Mouse (Mus musculus) 3134 (cell line): ENCODE data around the gene Actl6b.

Experiments
- DNase-seq: peaks from one replicate; pipeline ENCODE4 v3.0.0-alpha.2; 2011; ENCODE audit warnings: low spot score; ENCODE audit not compliant: insufficient read length; ENCODE audit errors: extremely low read depth

Actl6b gene

DNA sequence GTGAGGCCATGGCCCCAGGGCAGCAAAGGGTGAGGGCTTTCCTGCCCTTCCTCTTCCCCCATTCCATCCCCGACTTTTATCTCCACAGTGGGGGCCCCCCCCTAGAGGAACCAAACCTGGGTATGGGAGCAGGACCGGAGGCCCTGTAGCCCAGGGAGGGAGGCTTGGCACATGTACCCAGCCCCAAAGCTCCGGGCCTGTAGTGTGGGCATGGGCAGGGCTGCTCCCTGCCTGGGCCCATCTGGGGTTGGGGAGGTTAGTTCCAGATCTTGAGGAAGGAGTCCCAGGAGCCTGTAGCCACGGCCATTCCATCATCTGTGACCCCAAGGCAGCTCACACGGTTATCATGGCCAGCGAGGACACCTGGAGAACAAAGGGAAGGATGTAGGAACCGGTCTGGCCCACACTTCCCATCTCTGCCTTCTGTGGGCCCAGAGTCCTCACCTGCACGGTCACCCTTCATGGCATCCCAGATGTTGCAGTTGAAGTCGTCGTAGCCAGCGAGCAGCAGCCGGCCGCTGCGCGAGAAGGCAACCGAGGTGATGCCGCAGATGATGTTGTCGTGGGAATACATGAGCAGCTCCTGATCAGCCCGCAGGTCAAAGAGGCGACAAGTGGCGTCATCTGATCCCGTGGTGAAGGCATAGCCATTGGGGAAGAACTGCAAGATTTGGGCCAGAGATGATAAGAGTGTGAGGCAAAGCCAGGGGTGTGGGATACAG is 24.9 kb upstream of the Actl6b start:
- DNase-seq: no peak

DNA sequence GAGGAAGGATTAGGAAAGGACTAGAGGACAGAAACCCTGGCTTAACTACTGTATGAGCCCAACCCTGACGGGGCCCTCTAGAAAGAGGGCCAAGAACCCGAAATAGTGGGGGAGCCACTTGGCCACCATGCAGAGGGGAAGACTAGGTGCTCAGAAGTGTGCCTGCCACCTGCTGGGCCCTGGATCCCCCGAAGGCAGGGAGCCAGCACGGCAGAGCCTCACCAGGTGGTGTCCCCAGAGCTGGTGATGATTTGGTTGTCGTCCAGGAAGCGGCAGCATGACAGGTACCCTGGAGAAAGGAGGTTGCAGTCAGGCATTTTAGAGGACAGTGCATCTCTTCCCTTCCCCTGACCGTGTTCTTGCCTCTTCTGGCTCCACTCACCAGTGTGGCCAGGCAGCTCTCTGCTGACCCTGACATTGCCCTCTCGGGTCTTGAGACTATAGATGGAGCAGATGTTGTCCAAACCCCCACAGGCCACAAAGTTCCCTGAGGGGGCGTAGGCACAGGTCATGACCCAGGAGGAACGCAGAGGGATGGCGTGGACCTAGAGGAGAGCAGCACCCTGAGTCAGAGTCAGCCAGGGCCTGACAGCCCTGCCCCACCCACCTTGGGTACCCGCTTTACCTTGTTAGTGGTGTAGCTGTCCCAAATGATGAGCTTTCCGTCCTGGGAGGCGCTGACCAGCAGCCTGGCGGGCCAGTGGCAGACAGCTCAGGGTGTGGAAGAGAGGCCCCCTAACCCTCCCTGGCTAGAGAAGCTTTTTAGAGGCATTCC is 23.9 kb upstream of the Actl6b start:
- no peak for DNase-seq

DNA sequence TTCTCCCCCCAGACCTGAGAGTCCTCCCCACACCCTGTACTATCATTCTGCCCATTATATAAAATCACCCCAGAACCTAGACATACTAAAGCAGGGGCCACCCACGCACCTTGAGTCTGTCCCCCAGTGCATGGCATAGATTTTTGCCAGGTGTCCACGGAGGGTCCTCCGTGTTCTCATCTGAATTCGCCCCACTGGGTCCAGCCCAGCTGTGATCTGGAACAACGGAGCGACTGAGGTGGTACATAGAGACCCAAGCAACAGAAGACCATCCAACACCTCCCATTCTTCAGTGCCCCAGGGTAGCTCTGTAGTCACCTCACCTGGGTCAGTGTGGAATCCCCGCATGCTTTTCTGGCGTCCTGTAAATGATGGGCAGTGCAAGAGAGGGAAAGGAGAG is 23.2 kb upstream of the Actl6b start:
- DNase-seq: no peak

DNA sequence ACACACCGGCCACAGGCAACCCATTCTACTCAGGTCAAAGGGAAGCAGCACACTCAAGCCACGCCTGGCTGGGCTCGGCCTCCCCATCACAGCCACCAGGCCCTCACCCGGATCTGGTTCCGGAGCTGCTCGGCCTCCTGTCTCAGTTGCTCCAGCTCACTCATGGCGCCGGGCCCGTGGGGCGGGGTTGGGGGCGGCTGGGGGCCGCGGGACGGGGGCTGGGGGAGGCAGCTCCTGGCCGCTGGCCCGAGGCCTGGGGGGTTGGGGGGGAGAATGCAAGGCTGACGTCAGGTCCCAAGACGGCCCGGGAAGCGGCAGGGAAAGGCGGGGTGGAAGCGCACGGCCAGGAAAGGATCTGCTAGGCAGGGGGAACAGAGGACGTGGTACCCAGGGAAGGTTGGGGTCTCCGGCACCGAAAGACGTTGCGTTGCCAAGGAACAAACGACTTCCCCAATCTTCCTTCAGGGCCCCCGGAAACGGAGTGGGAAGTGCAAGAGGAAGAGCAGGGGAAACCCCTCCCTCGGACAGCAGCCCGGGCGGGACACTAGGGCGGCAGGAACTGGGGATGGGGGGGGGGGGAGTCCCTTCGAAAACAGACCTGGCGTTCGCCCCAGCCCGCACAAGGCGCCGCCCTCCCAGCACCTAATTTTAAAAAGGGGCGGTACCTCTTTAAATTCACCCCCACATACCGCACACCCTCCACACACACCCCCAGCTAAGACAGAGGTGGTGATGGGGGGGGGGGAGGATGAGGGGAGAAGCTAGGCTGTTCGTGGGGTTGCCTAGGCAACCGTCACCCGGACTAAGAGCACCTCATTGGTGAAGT is 22.5 kb upstream of the Actl6b start:
- DNase-seq: peak; percentile 80

DNA sequence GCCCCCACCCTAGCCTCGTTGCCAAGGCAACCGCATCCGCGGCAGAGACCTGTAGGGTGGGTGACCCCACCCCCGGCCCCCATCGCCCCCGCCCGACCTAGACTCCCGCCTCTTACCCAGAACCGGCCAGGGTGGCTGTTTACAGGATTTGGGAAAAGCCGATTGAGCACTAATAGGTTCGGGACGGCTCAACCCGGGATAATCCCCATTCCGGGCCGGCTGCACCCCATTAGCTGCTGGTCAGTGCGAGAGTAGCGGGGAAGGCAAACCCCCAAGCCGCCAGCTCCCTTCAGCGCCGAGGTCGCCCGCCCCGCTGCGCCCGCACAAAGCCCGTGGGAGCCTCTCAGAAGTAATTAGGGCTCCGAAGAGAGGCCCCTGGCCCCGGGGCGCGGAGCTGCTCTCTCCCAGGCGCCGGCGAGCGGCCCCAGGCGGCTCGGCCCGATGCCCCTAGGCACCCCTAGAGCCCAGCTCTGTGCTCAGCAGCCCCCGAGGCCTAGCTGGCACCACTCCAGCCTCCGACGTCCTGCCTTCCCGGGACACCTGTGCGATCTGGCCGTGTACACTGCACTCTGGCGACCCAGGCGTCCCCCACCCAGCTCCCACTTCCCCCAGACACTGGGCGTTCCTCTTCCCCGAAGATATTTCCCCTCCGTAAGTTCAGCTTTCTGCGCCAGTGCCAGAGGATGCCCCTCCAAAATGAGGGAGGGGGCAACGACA is 21.7 kb upstream of the Actl6b start:
- DNase-seq: peak; percentile 60

DNA sequence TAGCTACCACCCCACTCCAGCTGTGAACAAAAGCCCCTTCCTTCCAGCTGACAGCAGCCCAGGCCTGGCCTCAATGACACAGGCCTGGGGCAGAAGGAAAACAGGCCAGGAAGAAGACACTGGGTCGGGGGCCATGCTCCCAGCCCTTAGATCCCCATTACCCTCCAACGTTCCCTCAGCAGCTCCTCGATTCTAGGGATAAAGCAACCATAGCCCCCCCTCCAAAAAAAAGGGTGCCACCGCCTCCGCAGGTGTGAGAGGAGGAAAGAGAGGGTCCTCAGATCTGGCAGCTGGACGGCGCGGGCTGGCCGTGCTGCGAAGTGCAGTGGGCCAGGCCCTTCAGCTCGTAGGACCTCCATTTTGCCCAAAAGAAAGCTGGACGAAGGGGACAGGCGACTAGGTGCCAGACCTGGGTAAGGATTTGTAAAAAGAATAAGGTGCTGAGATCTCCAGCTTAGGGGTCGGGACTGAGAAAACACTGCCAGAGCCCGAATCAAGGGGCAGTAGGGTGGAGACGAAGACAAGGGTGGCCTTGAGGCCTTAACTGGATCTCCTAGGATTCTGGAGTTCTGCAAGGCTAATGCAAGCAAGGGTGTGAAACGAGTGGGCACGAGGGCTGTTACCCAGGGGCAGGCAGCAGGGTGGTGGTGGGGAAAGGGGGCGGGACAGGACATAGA is 21.0 kb upstream of the Actl6b start:
- no peak for DNase-seq

DNA sequence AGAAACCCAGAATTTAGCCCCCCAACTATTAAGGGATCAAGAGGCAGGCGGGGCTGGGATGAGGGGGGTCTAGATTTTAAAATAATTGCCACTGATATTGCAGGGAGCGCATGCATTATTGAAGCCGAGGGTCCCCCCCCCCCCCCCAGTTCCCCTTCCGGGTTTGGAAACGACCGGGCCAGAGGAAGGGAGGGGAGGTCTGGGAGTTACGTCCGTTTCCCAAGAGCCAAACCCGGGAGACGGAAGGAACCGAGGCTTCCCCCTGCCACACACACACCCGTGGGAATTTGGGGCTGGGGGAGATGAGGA is 20.6 kb upstream of the Actl6b start:
- no peak for DNase-seq

DNA sequence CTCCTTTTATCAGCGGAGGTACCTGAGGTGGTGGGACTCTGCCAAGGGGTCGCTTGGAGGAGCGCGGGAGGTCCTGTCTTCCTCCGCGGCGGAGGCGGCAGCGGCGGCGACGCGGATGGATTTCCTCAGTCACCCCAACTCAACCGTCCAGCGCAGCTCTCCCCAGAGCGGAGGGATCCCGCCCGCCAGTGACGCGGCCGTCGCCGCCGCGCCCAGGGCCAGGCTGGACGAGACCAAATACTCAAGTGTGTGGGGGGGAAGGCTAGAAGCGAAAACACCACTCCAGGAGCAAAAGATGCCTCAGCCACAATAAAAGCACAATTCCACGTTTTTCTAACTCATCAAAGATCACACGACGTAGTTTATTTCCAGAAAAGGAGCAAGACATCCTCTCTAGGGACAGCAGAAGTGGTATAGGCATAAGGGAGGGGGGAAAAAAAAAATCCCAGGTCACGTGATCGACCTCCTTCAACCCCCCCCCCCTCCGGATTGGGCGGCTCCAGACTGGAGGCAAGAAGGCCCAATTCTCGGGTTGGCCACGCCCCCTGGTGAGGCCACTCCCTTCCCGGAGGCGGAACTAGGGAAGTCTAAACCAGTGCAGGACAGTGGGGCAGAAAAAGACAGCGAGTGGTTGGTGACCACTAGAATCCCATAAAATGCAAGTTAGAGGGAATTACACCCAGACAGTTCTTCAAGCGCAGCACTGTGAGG is 20.0 kb upstream of the Actl6b start, which contains the start of the genes Epo and Gnb2:
Gene Epo (minus strand): TSS at position 126 of the 711 bp plus-strand sequence.
Gene Gnb2 (minus strand): TSS at position 394 of the 711 bp plus-strand sequence.
- peak; percentile 98 for DNase-seq

DNA sequence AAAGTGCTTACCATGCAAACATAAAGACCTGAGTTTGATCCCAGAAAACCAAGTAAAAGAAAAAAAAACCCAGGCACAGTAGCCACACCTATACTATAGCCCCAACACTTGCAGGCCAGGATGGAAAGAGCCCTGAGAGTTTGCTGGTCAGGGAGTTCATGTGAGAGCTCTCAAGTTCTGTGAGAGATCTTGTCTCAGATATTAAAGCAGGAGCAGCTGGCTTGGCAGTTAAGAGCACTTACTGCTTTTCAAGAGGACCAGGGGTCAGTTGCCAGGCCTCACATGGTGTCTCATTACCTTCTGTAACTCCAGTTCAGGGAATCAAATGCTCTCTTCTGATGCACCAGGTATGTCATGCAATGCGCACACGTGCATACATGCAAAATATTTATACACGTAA is 18.6 kb upstream of the Actl6b start:
- DNase-seq: no peak

DNA sequence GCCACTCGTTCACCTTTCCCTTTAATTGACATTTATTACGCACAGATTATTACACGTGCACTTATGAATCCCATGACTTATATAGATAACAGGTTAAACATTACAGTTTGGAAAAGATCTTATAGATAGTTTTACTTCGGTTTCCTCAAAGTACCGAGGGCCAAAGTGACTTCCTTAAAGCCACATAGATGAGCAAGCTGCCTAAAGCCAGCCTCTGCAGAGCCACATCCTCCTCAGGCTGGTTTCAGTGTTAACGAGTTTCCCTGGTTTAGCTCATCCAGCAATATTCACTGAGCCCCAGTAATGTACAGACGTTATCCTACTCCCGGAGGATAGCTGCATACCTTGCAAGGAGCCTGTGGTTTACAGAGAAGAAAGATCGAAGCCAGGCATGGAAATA is 18.0 kb upstream of the Actl6b start:
- DNase-seq: no peak

DNA sequence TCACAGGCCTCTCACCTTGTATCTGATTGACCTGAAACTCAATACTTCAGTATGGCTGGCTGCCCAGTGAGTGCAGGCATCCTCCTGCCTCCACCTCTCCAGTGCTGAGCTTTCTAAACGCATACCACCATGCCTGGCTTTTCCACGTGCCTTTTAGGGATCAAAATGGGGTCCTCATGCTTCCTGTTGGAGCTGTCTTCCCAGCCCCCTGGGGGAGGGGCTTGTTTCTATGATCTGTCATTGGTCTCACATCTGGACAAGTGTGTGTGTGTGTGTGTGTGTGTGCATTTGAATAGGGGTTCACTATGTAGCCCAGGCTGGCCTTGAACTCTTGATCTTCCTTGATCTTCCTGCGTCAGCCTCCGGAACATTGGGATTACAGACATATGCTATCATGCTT is 15.9 kb upstream of the Actl6b start:
- no peak for DNase-seq

DNA sequence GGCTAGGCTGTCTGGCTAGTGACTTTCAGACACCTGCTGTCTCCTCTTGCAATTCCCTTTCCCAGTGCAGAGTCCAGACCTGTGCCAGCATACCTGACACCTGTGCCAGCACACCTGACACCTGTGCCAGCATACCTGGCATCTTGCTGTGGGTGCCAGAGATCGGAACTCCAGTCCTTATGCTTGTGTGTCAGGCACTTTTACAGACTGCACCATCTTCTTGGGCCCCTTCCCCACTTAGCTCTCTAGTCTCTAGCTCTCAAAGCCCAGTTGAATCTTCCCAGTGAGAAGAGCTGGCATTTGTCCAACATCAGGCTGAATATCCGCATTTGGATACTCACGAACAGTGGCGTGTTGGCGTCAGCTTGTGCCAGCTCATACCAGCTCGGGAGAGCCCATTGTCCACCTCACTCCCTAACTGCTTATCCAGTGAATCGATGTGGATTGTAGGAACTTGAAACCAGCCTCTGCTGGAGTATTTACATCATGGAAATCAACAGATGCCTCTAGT is 14.0 kb upstream of the Actl6b start:
- DNase-seq: peak; percentile 35

DNA sequence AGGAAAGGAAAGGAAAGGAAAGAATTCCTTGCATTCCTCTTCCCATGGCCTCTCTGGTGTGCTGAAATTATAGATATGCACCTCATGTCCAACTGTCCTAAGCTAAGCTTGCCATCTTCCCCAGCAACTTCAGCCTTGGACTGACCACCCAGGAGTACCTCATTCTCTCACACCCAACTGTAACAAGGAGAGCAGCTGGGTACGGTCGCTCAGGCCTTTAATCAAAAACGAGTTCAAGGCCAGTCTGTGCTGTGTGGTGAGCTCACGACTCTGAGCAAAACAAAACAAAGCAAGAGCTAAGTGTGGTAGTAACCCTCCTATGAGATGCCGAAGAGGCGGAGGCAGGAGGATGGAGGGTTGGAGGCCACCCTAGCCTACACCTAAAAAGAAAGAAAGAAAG is 12.3 kb upstream of the Actl6b start:
- no peak for DNase-seq

DNA sequence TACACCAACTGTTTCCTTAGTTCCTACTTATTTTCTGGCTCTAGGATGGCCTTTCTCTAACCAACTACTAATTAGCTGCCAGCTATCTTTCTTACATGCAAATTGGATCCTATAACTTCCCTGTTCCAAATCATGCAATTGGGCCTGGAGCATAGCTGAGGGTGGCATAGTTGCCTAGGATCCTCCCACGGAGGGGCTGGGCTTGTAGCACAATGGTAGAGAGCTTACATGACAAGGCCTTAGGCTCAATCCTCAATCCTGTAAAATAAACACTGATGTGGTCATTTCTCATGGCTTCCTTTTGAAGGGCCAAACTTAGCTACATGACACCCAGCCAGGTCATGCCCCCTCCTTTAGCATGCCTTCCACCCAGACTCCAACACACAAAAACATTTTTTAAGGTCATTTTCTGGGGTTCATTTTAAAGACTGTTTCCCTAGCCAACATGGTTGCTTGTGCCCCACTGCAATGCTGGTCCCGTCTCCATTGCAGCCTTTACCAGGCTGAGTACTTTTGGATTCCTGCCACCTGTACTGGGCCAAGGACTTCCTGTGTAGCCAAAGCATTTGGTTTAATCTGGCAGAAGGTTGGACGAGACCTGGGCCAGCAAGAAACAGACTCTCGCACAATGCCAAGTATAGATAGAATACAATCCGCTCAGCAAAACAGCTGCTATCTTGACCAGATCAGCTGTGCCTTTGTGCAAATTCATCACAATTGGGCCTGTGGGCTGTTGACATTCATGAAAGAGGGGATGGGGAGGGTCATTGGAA is 11.4 kb upstream of the Actl6b start:
- peak; percentile 37 for DNase-seq

DNA sequence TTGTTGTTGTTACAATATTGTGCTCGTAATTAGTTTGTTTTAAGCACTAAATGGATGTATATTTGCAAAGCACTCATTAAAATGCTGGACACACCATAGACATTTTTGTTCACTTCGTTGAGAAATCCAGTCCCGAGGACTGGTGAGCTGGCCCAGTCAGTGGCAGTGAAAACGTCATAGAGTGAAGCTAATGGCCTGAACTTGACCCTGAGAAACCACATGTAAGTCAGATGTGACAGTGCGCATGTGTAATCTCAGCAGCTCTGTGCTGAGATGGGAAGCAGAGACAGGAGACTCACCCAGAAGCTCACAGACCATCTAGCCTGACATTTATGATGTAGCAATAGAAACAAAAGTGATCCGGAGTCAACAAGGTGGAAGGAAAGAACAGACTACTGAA is 8.4 kb upstream of the Actl6b start:
- no peak for DNase-seq

DNA sequence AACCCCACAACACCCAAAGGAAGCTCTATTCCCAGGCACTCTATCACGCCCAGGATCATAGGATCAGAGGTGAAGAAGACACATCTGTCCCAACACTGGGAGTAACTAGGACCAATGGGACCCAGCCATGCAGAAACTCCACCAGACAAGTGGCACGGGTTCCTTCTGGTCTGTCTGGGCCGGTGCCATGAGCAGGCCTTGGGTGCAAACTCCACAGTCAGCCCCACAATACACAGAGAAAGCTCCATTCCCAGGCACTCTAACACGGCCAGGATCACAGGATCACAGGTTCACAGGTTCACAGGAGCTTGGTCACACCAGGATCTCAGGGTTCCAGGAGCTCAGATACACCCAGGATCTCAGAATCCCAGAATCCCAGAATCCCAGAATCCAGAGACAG is 7.7 kb upstream of the Actl6b start:
- no peak for DNase-seq

DNA sequence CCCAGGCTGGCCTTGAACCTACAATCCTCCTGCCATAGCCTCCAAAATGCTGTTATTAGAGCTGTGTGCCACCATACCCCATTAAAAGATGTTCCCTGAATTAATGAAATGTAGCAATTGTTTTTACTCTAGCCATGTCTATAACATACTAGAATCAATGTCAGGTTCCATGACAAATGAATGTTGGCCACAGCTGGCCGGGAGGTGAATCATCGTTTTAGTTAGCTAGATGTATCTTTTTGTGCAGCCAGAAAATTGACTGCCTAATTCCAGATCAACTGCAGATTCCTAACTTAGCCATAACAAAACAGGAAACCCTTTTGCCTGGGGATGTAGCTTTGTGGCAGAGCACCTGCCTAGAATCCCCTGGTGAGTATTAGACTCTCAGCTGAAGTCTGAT is 3.5 kb upstream of the Actl6b start:
- DNase-seq: no peak

DNA sequence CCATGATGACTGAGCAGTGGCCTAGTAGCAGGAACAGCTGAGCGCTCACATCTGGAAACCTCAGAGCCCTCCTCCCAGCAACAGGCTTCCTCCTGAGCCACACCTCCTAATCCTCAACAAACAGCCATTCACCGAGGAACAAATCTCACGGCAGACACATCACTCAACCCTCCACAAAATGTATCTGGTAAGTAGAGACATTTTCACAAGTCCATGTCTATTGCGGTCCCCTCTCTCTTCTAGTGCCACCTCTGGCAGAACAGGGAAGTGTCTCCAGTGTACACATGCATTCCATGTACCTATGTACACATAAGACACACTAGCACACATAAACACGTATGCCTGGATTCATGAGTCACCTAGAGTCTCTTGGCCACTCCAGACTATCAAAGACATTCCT is 2.2 kb upstream of the Actl6b start:
- no peak for DNase-seq

DNA sequence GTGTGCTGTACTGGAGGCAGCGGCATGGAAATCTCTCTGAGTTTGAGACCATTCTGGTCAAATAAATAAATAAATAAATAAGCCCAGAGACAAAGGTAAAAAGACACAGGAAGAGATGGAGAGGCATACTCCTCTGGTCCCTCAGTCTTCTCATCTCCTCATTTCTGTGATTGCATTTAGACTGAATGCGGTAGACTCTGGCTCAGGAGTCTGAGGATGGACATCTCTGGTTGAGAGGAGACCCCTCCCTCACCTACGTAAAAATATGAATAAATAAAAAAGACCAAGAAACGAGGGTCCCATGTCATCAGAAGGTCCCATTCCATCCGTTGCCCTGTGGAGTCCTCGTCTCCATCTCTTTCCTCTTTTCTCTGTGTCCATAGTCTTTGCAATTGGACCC is 317 bp upstream of the Actl6b start:
- no peak for DNase-seq
